Mouse (Mus musculus): ENCODE measurements around the gene 4930523C07Rik.

DNA sequence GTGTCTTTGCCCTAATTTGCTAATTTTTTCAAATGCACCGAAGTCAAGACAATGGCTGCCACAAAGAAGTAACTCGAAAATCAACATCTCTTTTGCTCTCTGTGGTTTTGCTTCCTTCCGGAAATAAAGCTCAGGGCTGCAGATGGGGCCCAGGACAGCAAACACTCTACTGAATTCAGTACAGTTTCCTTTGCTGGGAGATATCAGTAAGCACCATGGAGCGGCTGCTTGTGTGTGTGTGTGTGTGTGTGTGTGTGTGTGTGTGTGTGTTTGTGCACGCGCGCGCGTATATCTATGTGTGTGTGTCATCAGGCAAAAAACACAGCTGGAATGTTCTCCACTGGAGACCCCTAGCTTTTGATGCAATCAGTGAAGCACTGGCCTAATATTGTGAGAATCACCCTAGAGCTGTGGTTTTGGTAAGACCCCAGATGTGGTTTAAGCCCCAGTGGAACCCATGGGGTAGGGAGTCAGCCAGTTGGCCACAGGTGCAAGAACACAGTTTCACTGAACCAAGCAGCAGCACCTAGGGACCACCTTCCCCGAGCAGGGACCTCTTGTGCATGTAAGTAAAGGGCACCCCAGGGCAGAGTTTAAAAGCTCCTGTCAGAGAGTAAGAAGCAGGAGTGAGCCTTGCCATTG lies 19.7 kb upstream of the 4930523C07Rik start:
- TF ChIP-seq CTCF (conservative IDR thresholded peaks at IDR 0.05; ENCODE audit: insufficient read depth, insufficient read length, low read depth, low read length): no peak
- no peak for TF ChIP-seq POLR2A (IDR thresholded peaks at IDR 0.05; ENCODE audit: low read depth, low read length)
